Mouse (Mus musculus) CH12.LX (cell line): ENCODE data around the gene Tln2.

Experiments used
- CTCF ChIP-seq, 2 experiments: IDR thresholded peaks in 1 of 2; conservative IDR thresholded peaks in 1 of 2; 2 replicates each; pipeline ENCODE4 v1.5.1; 2011 to 2012; ENCODE audit warnings: low read depth in 2 of 2, low read length in 2 of 2, improper control_type of control experiment in 1 of 2, inconsistent platforms in 1 of 2, mild to moderate bottlenecking in 1 of 2, moderate library complexity in 1 of 2
- ETS1 ChIP-seq: conservative IDR thresholded peaks from 2 replicates; pipeline ENCODE4 v1.6.1; 2012; ENCODE audit warnings: low read depth, mild to moderate bottlenecking, inconsistent platforms, low read length, improper control_type of control experiment, moderate library complexity
- HCFC1 ChIP-seq: IDR thresholded peaks from 2 replicates; pipeline ENCODE4 v1.6.1; 2012; ENCODE audit warnings: low read depth, mild to moderate bottlenecking, inconsistent platforms, low read length, improper control_type of control experiment
- IRF4 ChIP-seq: IDR thresholded peaks from 2 replicates; pipeline ENCODE4 v1.6.1; 2014; ENCODE audit warnings: low read depth, mild to moderate bottlenecking, inconsistent platforms, low read length, improper control_type of control experiment
- MAX ChIP-seq: IDR thresholded peaks from 2 replicates; pipeline ENCODE4 v1.6.1; 2011; ENCODE audit warnings: low read length, improper control_type of control experiment
- POLR2A ChIP-seq: IDR thresholded peaks from 2 replicates; pipeline ENCODE4 v1.6.1; 2011; ENCODE audit warnings: low read depth, mild to moderate bottlenecking, improper control_type of control experiment, low read length
- USF1 ChIP-seq: IDR thresholded peaks from 2 replicates; pipeline ENCODE4 v1.6.1; 2014; ENCODE audit warnings: low read depth, mild to moderate bottlenecking, inconsistent platforms, low read length, improper control_type of control experiment
- ZC3H11A ChIP-seq: IDR thresholded peaks from 2 replicates; pipeline ENCODE4 v1.6.1; 2012; ENCODE audit warnings: low read depth, mild to moderate bottlenecking, inconsistent platforms, low read length, improper control_type of control experiment

DNA sequence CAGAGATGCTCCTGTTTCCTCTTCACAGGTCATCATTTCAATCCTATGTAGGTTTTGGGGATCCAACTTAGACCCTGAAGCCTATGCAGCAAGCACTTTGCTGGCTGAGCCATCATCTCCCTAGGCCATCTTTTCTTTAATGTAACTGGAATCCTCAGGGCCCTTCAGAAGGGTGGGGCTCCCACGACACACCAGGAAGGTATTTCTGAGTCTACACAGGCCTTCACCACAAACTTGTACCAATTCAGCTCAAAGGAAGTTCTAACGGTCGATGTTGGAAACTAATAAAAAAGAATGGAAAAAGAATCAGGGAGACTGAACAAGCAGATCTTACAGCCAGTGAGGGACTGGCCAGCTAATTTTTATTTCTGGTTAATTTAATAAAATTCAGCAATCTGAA lies 163.1 kb downstream of the Tln2 start:
- TF ChIP-seq ZC3H11A = no peak
- no peak for TF ChIP-seq USF1
- TF ChIP-seq POLR2A = no peak
- TF ChIP-seq ETS1 = no peak
- TF ChIP-seq IRF4 = no peak
- no peak for TF ChIP-seq HCFC1
- no peak for TF ChIP-seq CTCF (conservative IDR thresholded peaks at IDR 0.05 in 1 of 2, IDR thresholded peaks at IDR 0.05 in 1 of 2; ENCODE audit: low read depth in 2 of 2, low read length in 2 of 2)
- no peak for TF ChIP-seq MAX
